Mouse (Mus musculus): ENCODE measurements at regions not wholly inside any gene's neighbourhood (a gene's known extent, or its start where the extent isn't known, plus 50 kb on each side); places are given as distances from the start of the nearest gene placed in this dataset.

DNA sequence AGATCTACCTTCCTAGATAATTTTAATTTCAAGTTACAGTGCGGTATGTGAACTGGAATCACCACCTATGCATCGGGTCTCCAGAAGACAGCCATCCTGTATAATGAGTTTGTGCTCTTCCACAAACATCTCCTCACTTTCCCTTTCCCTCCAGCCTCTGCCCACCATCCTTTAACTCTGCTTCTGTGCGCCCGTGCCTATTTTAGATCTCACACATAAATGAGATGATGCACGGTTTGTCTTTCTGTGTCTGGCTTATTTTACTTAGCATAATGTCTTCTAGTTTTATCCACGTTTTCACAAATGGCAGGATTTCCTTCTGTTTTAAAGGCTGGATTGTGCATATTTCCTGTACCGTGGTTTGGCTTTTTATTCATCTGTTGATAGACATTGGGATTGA is 227.8 kb upstream of the Podxl start:
- no peak for DNase-seq (ENCODE audit: low read depth)
- TF ChIP-seq POLR2A (IDR thresholded peaks at IDR 0.05; ENCODE audit: borderline replicate concordance, extremely low read depth, insufficient read depth, insufficient read length, poor library complexity, severe bottlenecking), result no peak
- no peak for TF ChIP-seq CTCF (IDR thresholded peaks at IDR 0.05; ENCODE audit: borderline replicate concordance, extremely low read depth, insufficient read depth, insufficient read length)

- peak; percentile 32 for DNase-seq (ENCODE audit: low read depth)
- TF ChIP-seq POLR2A (IDR thresholded peaks at IDR 0.05; ENCODE audit: borderline replicate concordance, extremely low read depth, insufficient read depth, insufficient read length, poor library complexity, severe bottlenecking) (no peak), CTCF (IDR thresholded peaks at IDR 0.05; ENCODE audit: borderline replicate concordance, extremely low read depth, insufficient read depth, insufficient read length) (no peak)
These were observed 227.1 kb upstream of the Podxl start for GRCm38 (mm10) chr6:31790906-31791305.

- no peak for TF ChIP-seq CTCF (IDR thresholded peaks at IDR 0.05; ENCODE audit: borderline replicate concordance, extremely low read depth, insufficient read depth, insufficient read length)
- TF ChIP-seq POLR2A (IDR thresholded peaks at IDR 0.05; ENCODE audit: borderline replicate concordance, extremely low read depth, insufficient read depth, insufficient read length, poor library complexity, severe bottlenecking), result no peak
These were observed 213.1 kb upstream of the Podxl start for GRCm38 (mm10) chr6:31776841-31777240.

GRCm38 (mm10) chr6:31771916-31772315 is 208.1 kb upstream of the Podxl start:
- no peak for DNase-seq (ENCODE audit: low read depth)
- no peak for TF ChIP-seq CTCF (IDR thresholded peaks at IDR 0.05; ENCODE audit: borderline replicate concordance, extremely low read depth, insufficient read depth, insufficient read length)

More at GRCm38 (mm10) chr6:31776841-31777240, 213.1 kb upstream of the Podxl start:
- peak; percentile 27 for DNase-seq (ENCODE audit: low read depth)

- peak; percentile 53 for DNase-seq (ENCODE audit: low read depth)
- TF ChIP-seq POLR2A (IDR thresholded peaks at IDR 0.05; ENCODE audit: borderline replicate concordance, extremely low read depth, insufficient read depth, insufficient read length, poor library complexity, severe bottlenecking), result no peak
- TF ChIP-seq CTCF (IDR thresholded peaks at IDR 0.05; ENCODE audit: borderline replicate concordance, extremely low read depth, insufficient read depth, insufficient read length), result no peak
These were observed 181.8 kb upstream of the Podxl start for GRCm38 (mm10) chr6:31745589-31745988.

DNA sequence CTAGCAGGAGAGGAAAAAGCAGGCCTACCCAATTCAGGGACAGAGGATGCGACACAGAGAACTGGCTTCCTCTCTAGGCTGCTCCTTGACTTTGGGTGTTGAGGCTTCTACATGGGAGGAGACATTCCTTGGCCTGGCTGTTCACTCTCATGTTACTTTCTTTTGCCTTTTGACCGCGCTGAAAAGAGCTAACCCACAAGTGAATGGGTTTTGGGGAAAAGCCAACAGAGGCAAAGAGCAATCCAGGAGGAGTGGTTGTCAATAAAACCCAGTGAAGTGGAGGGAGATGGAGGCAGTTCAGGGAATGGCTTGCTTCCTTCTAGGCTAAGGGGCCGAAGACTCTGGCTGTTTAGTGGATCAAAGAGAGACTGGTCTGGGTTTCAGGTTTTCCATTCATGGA is 167.6 kb upstream of the Podxl start:
- DNase-seq (ENCODE audit: low read depth), result no peak
- no peak for TF ChIP-seq CTCF (IDR thresholded peaks at IDR 0.05; ENCODE audit: borderline replicate concordance, extremely low read depth, insufficient read depth, insufficient read length)
- no peak for TF ChIP-seq POLR2A (IDR thresholded peaks at IDR 0.05; ENCODE audit: borderline replicate concordance, extremely low read depth, insufficient read depth, insufficient read length, poor library complexity, severe bottlenecking)

DNA sequence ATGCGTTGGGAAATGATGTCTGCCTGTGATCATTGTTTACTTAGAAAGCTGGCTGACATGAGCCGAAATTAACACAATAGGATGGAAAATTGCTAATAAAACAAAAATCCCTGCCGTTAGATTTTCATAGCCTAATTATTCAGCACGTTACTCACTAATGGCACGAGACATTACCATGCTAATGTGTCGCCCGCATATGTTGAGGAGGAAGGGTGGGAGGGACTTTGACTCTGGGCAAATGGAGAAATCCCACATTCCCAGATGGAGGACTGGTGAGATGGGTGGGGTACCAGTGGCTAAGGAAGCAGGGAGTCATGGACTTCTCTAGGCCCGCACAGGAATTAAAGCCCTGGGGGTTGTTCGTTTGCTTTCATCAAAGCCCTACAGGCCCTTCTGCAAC is 155.8 kb upstream of the Podxl start:
- TF ChIP-seq POLR2A (IDR thresholded peaks at IDR 0.05; ENCODE audit: borderline replicate concordance, extremely low read depth, insufficient read depth, insufficient read length, poor library complexity, severe bottlenecking) (no peak), CTCF (IDR thresholded peaks at IDR 0.05; ENCODE audit: borderline replicate concordance, extremely low read depth, insufficient read depth, insufficient read length) (no peak)
- DNase-seq (ENCODE audit: low read depth), result peak; percentile 65

- peak; percentile 76 for DNase-seq (ENCODE audit: low read depth)
- TF ChIP-seq CTCF (IDR thresholded peaks at IDR 0.05; ENCODE audit: borderline replicate concordance, extremely low read depth, insufficient read depth, insufficient read length) (no peak), POLR2A (IDR thresholded peaks at IDR 0.05; ENCODE audit: borderline replicate concordance, extremely low read depth, insufficient read depth, insufficient read length, poor library complexity, severe bottlenecking) (no peak)
These were observed 155.1 kb upstream of the Podxl start for GRCm38 (mm10) chr6:31718843-31719242.

GRCm38 (mm10) chr6:31717531-31717930 is 153.8 kb upstream of the Podxl start:
- TF ChIP-seq CTCF (IDR thresholded peaks at IDR 0.05; ENCODE audit: borderline replicate concordance, extremely low read depth, insufficient read depth, insufficient read length) (no peak), POLR2A (IDR thresholded peaks at IDR 0.05; ENCODE audit: borderline replicate concordance, extremely low read depth, insufficient read depth, insufficient read length, poor library complexity, severe bottlenecking) (no peak)
- peak; percentile 75 for DNase-seq (ENCODE audit: low read depth)

GRCm38 (mm10) chr6:31707256-31707655 is 143.5 kb upstream of the Podxl start:
- no peak for TF ChIP-seq POLR2A (IDR thresholded peaks at IDR 0.05; ENCODE audit: borderline replicate concordance, extremely low read depth, insufficient read depth, insufficient read length, poor library complexity, severe bottlenecking)
- TF ChIP-seq CTCF (IDR thresholded peaks at IDR 0.05; ENCODE audit: borderline replicate concordance, extremely low read depth, insufficient read depth, insufficient read length), result no peak
- DNase-seq (ENCODE audit: low read depth), result no peak

DNA sequence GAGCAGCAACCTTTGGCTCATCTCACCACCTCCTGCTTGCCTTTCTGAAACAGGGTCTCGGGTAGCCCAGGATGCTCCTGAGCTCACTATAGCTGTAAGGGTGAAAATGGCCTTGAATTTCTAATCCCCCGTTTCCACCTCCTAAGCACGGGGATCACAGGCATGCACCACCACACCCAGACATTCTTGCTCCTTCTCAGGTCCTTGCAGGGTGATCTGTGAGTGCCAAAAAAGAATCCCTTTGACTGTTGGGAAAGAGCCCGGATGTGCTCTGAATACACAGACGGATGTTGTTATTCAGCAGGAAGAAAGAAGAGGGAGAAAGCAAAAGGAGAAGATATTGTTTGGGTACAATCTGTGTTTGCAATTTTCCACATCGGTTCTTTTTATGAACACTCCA is 140.4 kb upstream of the Podxl start:
- no peak for TF ChIP-seq POLR2A (IDR thresholded peaks at IDR 0.05; ENCODE audit: borderline replicate concordance, extremely low read depth, insufficient read depth, insufficient read length, poor library complexity, severe bottlenecking)
- no peak for TF ChIP-seq CTCF (IDR thresholded peaks at IDR 0.05; ENCODE audit: borderline replicate concordance, extremely low read depth, insufficient read depth, insufficient read length)
- DNase-seq (ENCODE audit: low read depth), result peak; percentile 37

DNA sequence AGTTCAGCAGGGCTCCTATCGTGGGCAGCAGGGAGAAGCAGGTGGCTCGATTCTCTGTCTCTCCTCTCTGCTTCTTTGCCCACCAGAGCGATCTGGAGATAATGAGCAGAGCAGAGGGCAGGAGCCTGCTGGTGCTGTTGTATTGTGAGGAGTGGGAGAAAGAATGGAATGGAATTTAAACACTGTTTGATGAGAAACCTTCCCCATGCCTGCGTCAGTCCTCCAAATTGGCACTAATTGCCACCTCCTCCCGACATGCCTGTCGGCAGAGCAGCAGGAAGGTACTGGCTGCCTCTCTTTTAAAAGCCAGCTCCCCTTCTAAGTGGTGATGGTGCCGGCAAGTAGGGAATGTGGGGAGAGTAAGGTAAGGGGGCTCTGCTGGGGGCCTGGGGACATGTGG is 139.2 kb upstream of the Podxl start:
- DNase-seq (ENCODE audit: low read depth), result peak; percentile 73
- TF ChIP-seq CTCF (IDR thresholded peaks at IDR 0.05; ENCODE audit: borderline replicate concordance, extremely low read depth, insufficient read depth, insufficient read length) (no peak), POLR2A (IDR thresholded peaks at IDR 0.05; ENCODE audit: borderline replicate concordance, extremely low read depth, insufficient read depth, insufficient read length, poor library complexity, severe bottlenecking) (no peak)

- no peak for DNase-seq (ENCODE audit: low read depth)
- TF ChIP-seq POLR2A (IDR thresholded peaks at IDR 0.05; ENCODE audit: borderline replicate concordance, extremely low read depth, insufficient read depth, insufficient read length, poor library complexity, severe bottlenecking) (no peak), CTCF (IDR thresholded peaks at IDR 0.05; ENCODE audit: borderline replicate concordance, extremely low read depth, insufficient read depth, insufficient read length) (no peak; the same call in 1 of the 2 replicates)
These were observed 132.1 kb upstream of the Podxl start for GRCm38 (mm10) chr6:31695885-31696284.
